Mouse (Mus musculus) large intestine, adult 2 months (tissue): ENCODE data around the gene Gm20388. TPM values are rescaled to one million over a fixed set of nuclear protein-coding genes. Genes with fewer than 3 reads are reported as not detected.

Experiments used
- DNase-seq: peaks from one replicate; pipeline ENCODE4 v3.0.0-alpha.2; 2012; ENCODE audit warnings: low read depth, low spot score
- WGBS: fragments of 180-500 bp; shearing (Covaris S2); methylation state at CpG from one replicate; pipeline ENCODE4 v1.1.7; 2018; 5-methylcytosine and 5-hydroxymethylcytosine counted together
- polyA plus RNA-seq: library from polyadenylated mRNA; depleted of rRNA; stranded (reverse); fragments of >200 nt; gene quantifications from 2 replicates; pipeline ENCODE4 v1.2.3, GENCODE M21; 2012; rRNA removed

Gene Gm20388
- polyA plus RNA-seq, 1 experiment: 31.5 TPM

DNA sequence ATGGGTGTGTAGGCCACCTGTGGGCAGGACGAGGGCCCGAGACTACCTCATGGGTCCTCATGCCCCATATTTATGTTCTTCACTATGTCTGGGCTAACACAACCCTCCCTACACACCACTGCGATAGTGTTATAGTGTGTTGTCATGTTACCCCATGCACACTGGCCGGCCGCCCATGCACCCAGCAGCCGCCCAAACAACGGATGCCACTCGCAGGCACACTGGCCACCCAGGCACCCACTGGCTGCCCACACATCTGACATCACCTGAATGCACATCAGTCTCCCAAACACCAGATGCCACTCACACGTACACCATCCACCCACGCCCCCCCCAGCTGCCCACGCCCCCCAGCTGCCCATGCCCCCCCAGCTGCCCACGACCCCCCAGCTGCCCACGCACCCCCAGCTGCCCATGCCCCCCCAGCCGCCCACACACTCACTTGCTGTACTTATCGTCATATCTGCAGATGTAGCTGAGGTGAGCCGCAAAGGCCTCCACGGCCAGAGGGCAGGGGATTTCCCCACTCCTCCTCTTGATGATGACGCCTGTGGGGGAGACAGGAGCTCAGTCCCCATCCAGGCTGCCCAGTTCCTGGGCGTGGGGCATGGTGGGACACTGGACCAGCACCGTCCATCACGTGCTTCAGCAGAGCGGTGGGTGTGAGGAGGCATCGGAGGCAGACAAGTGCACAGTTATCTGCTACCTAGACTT lies 4460.9 kb downstream of the Gm20388 start:
- 85% methylated on average over 23 of the region's 23 CpGs for WGBS
- DNase-seq: no peak

DNA sequence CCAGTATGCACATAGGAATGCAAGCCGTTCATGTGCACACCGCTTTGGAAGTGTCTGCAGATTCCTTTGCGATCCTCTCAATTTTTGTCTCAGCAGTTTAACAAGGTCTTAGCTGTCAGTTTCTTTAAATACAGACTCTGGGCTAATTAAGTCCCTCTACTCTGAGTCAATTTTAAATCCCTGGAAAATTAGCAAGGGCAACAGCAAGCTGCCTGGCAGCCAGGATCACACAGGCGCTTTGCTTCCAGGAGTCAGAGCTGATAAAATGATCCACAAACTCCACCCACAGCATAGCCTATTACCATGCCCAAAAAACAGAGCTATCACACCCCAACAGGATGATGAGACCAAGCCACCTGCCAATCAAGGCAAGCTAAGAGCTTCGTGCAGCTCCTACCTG lies 4463.1 kb downstream of the Gm20388 start:
- no peak for DNase-seq
- 85% methylated on average over 5 of the region's 5 CpGs for WGBS

DNA sequence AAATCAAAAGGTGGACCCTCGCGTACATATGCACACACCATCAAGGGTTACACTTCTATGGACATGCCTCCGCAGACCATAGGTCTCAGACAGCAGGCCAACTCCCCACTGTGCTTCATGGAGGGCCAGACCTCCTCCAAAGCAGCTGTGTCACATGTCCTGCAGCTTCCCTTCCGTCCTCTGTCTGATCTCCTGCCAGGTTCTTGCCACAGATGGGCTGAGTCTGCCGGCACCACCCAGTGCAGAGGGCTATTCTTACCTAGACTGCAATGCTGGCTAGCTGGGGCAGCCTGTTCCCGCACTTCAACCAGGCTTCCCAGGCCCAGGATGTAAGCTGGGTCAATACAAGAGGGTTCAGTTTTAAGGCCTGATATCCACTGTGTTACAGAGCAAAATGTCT lies 4464.5 kb downstream of the Gm20388 start:
- DNase-seq: no peak
- WGBS: 57% methylated on average over 6 of the region's 6 CpGs

DNA sequence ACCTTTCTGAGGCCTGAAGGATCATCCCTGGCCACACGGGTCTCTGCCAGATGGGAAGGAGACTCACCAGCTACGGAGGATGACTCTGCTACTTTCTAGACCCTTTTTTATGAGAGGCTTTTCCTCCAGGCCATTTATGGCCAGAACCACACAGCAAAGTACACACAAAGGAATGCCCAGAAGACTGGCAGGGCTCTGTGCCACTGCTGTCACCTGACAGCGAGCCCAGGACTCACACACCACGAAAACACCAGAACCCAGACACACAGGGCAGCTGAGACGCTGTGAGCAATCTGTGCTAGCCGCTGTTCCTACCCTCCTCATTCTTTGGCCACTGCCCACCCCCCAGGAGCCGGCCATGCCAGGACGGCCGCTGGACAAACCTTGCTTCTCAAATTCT lies 4465.1 kb downstream of the Gm20388 start:
- 64% methylated on average over 9 of the region's 9 CpGs for WGBS
- no peak for DNase-seq

DNA sequence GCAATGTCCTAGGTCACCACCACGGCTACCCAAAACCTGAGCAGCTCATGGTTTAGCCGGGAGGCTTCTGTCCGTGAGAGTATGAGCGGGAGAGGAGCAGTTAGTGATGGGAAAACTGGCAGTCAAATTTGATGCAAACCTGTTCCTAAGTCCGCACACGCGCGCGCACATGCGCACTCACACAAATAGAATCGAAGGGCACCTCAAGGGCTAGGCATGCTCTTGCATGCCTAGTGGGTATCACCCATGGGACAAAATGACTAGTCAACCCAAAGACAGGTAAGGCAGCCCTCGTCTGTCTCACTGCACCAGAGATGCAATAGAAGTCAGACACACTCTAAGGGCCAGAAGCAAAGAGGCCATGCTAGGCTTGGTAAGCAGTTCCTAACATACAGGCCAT lies 4465.8 kb downstream of the Gm20388 start:
- WGBS: 94% methylated on average over 12 of the region's 12 CpGs

DNA sequence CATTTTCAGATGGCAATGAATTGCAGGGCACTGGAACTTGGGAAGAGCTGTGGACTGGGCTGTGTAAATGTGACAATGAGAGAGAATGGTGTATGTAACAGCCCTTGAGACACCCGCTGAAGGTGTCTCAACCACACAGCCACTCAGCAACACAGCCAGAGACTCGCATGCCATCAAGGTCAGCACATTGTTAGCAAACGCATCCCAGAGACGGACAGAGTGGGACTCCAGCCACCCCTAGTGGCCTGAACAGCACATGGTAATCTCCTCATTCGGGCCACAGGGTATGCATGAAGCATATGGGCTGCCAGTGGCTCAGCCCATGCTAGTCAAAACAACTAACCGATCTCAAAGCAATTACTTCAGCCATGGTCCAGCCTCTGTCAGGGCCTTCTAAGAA lies 4468.6 kb downstream of the Gm20388 start:
- WGBS: 52% methylated on average over 6 of the region's 6 CpGs
- DNase-seq: no peak

More for the DNA sequence above, 4465.8 kb downstream of the Gm20388 start:
- DNase-seq: no peak

DNA sequence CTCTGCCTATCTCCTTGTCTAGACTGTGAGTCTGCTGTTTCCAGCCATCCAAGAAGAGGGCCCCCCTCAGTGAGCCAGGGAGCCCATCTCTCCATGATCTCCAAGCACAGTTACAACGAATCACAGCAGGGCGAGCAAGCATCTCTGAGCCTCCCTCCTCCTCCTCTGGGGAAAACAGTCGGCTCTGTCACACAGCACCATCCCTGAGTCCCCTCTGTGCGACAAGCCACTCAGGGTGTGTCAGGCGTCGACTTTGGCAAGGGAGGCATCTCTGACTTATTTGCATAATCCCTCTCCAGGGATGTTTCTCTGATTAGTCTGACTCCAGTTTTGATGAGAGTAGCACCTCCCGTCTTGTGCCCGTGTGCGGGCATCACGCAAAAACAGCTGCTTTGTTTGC lies 4471.6 kb downstream of the Gm20388 start:
- DNase-seq: no peak
- 61% methylated on average over 10 of the region's 10 CpGs for WGBS

DNA sequence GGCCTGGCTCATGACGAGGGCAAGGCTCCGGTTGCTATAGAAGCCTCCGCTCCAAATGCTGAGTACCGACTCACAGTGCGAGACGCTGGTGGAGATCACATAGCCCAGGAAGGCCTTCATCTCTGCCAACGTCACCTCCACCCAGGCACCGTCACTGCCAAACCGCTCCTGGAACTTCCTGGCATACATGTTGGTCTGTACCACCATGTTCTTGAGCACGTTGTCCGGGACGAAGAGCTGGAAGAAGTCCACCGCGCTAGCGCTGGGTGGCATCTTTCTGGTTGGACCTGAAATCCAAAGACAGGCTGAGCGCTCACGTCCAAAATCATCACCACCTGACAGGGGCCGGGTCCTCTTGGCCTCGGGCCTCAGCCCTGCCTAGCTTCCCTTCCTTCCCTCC lies 4473.7 kb downstream of the Gm20388 start:
- WGBS: 93% methylated on average over 19 of the region's 19 CpGs
- no peak for DNase-seq

DNA sequence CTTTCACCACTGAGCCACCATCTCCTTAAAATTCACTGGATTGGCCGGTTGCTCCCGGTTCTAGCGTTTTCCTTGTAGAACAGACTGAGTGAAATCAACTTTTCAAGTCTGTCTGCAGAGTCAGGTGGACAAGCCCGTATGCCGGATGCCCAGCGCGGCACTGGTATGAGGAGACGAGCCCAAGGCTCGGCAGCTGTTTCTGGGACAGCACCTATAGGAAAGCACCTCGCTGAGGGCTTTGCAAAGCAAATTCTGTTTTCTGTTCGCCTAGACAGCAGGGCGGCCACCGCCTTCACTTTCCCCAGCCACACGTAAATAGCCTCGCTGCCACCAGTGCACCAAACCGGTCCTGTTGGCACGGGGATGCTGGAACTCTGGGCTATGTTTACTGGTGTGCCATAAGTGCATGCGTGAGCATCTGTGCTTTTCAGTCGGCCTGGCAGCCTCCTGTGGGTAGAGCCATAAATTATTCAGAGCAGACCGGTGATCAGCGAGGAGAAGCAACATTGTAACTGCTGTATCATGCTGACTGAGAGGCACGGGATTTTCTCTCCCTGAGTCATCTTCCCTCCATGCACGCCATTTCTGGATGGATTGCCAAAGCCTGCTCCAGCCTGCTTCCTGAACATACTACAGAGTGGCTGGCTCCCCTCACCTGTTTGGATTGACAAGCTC lies 4475.7 kb downstream of the Gm20388 start:
- DNase-seq: no peak
- WGBS: 69% methylated on average over 23 of the region's 23 CpGs

DNA sequence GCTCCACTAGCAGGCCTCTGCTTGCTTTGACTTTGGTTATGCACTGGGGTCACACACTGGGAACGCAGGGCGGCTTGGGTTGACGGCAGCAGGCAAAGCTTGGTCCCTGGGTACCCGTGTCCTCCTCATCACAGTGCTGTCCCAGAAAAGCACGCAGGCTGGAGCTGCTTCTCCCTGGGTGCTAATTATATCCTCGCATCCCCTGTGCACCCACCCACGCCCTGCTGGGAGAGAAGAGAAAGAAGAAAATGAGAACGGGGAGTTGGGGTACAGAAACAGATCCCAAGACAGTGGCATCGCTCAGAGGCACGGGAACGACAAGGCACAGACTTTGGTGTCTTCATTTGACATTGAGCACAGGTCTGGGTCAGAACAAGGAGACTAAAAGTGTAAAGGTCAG lies 4478.9 kb downstream of the Gm20388 start:
- 87% methylated on average over 11 of the region's 11 CpGs for WGBS
- DNase-seq: no peak

DNA sequence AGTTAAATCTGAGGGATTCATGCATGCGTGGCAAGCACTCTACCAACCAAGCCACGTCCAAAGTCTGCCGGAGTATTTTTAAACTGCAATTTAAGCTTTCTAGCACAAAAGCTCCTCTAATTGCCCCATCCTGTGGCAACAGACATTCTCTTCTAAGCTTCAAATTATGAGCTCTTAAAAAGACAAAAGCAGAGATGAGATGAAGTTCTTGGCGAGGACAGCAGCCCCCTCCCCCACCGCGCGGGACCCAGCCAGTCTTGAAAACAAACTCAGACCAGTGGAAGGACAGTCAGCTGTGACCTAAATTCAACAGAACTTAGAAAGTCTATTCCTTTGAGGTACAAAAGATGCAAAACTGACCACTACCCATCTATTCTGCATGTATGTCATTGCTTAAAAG lies 4480.6 kb downstream of the Gm20388 start:
- 72% methylated on average over 7 of the region's 7 CpGs for WGBS
- DNase-seq: no peak

DNA sequence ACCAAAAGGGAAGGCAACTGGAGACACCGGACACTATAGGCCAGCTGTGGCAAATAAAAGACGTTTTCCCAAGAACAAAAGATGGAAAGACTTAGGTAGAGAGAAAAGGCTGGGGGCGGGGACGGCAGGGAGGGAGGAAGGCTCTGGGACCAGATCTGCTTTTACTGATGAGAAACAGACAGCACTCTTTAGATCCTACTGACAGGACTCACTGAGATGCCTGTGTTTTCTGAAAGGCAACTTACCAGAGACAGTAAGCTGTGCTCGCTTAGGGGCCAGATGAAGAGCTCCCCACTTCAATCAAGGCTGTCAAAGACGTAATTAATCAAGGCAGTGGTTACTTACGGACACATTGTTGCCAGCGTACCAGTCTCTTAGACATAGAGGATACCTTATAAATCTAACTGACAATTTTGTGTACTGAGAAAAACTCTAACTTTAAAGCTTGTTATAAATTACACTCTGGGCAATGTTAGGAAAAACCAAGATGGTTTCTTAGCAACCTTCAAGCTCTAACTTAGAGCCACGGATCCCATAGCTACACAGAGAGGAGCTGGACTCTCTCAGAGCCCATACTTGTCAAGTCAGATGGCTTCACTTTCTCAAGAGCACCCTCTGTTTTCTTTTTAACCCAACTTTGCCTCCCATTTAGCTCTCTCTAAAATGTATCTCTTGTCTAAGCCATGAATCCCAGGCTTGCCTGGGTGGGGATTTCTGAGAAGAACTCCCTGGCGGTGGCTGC lies 4481.8 kb downstream of the Gm20388 start:
- DNase-seq: no peak
- 55% methylated on average over 10 of the region's 10 CpGs for WGBS

DNA sequence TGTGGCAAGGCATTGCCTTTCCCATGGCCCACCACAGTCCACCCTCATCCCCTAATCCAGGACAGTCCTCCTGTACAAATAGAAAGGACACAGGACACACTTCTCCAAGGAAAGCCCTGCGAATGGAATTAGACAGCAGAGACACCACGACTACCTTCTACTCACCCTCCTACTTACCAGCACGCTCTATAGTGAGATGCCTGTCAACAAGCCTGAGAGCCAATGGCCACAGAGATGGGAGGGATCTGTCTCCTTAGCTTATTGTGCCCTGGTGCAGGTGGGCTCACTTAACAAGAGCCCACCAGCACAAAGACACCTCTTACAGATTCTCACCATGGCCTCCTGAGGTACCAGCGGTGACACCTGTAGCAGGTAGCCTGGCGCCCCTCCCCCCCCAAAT lies 4482.4 kb downstream of the Gm20388 start:
- WGBS: 78% methylated on average over 5 of the region's 5 CpGs
- DNase-seq: no peak

DNA sequence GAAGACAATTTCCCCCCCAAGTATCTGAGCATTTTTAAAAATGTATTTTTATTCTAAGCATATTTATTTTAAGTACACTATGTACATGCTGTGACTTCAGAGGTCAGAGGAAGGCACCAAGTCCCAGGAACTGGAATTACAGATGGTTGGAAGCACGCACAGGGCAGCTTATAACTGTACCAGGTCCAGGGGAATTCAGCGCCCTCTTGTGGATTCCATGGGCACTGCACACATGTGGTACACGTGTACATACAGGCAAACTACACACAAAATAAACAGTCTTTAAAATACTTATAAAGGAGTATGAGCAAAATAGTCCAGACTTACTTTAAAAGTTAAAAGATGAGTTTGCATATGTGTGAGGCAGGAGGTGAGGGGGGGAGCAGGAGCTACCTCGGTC lies 4483.3 kb downstream of the Gm20388 start:
- 85% methylated on average over 4 of the region's 4 CpGs for WGBS
- no peak for DNase-seq

DNA sequence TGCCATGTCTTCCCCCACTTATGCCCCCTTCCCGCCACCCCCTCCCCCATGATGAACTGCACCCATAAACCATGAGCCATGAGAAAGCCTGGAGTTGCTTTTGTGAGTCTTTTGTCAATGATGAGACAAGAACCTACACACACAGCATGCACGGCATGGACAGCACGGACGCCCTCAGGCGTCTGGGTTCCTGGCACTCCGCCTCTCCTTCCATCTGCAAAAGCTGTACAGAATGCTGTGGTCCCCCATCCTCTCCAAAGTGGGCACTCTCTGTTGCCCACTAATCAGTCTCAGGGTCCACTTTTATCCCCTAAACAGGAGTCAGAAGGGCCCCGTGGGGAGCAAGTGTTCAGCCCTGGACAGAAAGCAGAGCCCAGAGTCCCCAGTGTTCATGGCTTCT lies 4484.3 kb downstream of the Gm20388 start:
- no peak for DNase-seq
- 67% methylated on average over 7 of the region's 7 CpGs for WGBS

Other genes with a start within 250 kb of the Gm20388 start
- gene Wfdc1, start 244.5 kb upstream of the Gm20388 start, polyA plus RNA-seq: 26.6 and 26.8 TPM in 2 replicates
- gene Atp2c2, start 210.8 kb upstream of the Gm20388 start, polyA plus RNA-seq: 7.9 and 9.5 TPM in 2 replicates
- gene Tldc1, start 132.4 kb upstream of the Gm20388 start, polyA plus RNA-seq: 7.3 and 9.0 TPM in 2 replicates
- 241 and 255 TPM in 2 replicates for gene Cotl1, start 70.3 kb upstream of the Gm20388 start, polyA plus RNA-seq
- gene Klhl36, start 48.6 kb upstream of the Gm20388 start, polyA plus RNA-seq: 7.5 and 11.0 TPM in 2 replicates
- 96.9 and 104 TPM in 2 replicates for gene Usp10, start 481 bp upstream of the Gm20388 start, polyA plus RNA-seq
- gene Crispld2, start 81.6 kb downstream of the Gm20388 start, polyA plus RNA-seq: 8.4 and 10.8 TPM in 2 replicates
- gene Zdhhc7, start 190.6 kb downstream of the Gm20388 start, polyA plus RNA-seq: 120 and 150 TPM in 2 replicates
- gene 6430548M08Rik, start 203.3 kb downstream of the Gm20388 start, polyA plus RNA-seq: 9.7 and 10.6 TPM in 2 replicates